Mouse (Mus musculus): Measurements from ENCODE around the gene Ncor2.

GRCm38 (mm10) chr5:125127920-125128319 is 51.1 kb downstream of the Ncor2 start:
- TF ChIP-seq CTCF (IDR thresholded peaks at IDR 0.05; ENCODE audit: extremely low read depth, insufficient read length, insufficient replicate concordance, low read depth, low read length) (no peak), POLR2A (IDR thresholded peaks at IDR 0.05; ENCODE audit: low read depth, low read length) (no peak)
